Mouse (Mus musculus): ENCODE data around the gene Pipox.

GRCm38 (mm10) chr11:77896011-77896410, 2.1 kb upstream of the Pipox start:
- TF ChIP-seq POLR2A (IDR thresholded peaks at IDR 0.05; ENCODE audit: control insufficient read depth, extremely low read depth, insufficient read depth, low read length, poor library complexity) = no peak
- TF ChIP-seq CTCF (IDR thresholded peaks at IDR 0.05; ENCODE audit: borderline replicate concordance, control insufficient read depth, extremely low read depth, insufficient read depth, low read length, poor library complexity) = no peak
